Mouse (Mus musculus) thymus, adult 2 months (tissue): Measurements from ENCODE around the gene Inpp4a.

Experiments used
- CTCF ChIP-seq: fragments of 200-500 bp; IDR thresholded peaks from 2 replicates; pipeline ENCODE4 v1.5.1; 2012; ENCODE audit warnings: mild to moderate bottlenecking, control low read depth, low read length, moderate library complexity, borderline replicate concordance; ENCODE audit not compliant: control insufficient read depth, poor library complexity, insufficient read depth; ENCODE audit errors: extremely low read depth
- POLR2A ChIP-seq: fragments of 200-500 bp; IDR thresholded peaks from 2 replicates; pipeline ENCODE4 v1.6.1; 2012; ENCODE audit warnings: mild to moderate bottlenecking, low read length, control low read depth, moderate library complexity; ENCODE audit not compliant: control insufficient read depth, poor library complexity, insufficient read depth; ENCODE audit errors: extremely low read depth

- TF ChIP-seq POLR2A (no peak), CTCF (no peak)
Measured at GRCm38 (mm10) chr1:37337273-37337672, 37.6 kb downstream of the Inpp4a start.
